Mouse (Mus musculus): ENCODE measurements around the gene Ptpn23. TPM values are rescaled to one million over a fixed set of nuclear protein-coding genes. Genes with fewer than 3 reads are reported as not detected.

Ptpn23 gene
- total RNA-seq, 2 experiments from 2014 or later, result 7.9 to 8.1 TPM

GRCm38 (mm10) chr9:110340037-110340750 lies 67.8 kb downstream of the Ptpn23 start:
- intact Hi-C loops (cut with DNase I), result no loop called here
- DNase-seq, result no peak

Other genes starting within 250 kb of the Ptpn23 start
- under 1 TPM in 1 of 2 experiments, not detected in 1; 0.18 TPM for gene Cspg5, start 164.4 kb downstream of the Ptpn23 start, total RNA-seq (2021)
- gene Elp6, start 103.0 kb downstream of the Ptpn23 start, total RNA-seq (2021), result 1 to 10 TPM; 2.8 to 3.1 TPM
- 10 to 100 TPM; 15.2 to 15.8 TPM for gene Scap, start 74.9 kb downstream of the Ptpn23 start, total RNA-seq (2021)
- not detected for gene Ngp, start 11.5 kb upstream of the Ptpn23 start, total RNA-seq (2021)
- gene Klhl18, start 68.5 kb upstream of the Ptpn23 start, total RNA-seq (2021), result 1 to 10 TPM; 6.6 to 7.9 TPM
- under 1 TPM in 1 of 2 experiments, not detected in 1; 0.17 TPM for gene Kif9, start 68.7 kb upstream of the Ptpn23 start, total RNA-seq (2021)
- 10 to 100 TPM; 21.8 to 29.9 TPM for gene Setd2, start 124.4 kb upstream of the Ptpn23 start, total RNA-seq (2021)
- gene Nradd, start 216.2 kb upstream of the Ptpn23 start, total RNA-seq (2021), result 1 to 10 TPM in 1 of 2 experiments, under 1 TPM in 1; 0.91 to 1.2 TPM
- 1 to 10 TPM; 3.3 to 3.6 TPM for gene Nbeal2, start 245.9 kb upstream of the Ptpn23 start, total RNA-seq (2021)
- 10 to 100 TPM; 45.1 to 48.1 TPM for gene Ccdc12, start 248.3 kb upstream of the Ptpn23 start, total RNA-seq (2021)

Measured in gastrocnemius, postnatal 36 days (tissue).